Mouse (Mus musculus): Measurements from ENCODE around the gene Jakmip3. TPM values are rescaled to one million over a fixed set of nuclear protein-coding genes. Genes with fewer than 3 reads are reported as not detected.

Jakmip3 gene
- polyA plus RNA-seq, 1 experiment from 2014 or later: 0.09 TPM

GRCm38 (mm10) chr7:138947741-138948140 is 7.2 kb downstream of the Jakmip3 start:
- H3K9me3 ChIP-seq (replicated peaks): no peaks in the 10 kb centered on the region
- no peak overlapping the region for H3K4me2 ChIP-seq
- H3K9ac ChIP-seq: no peak overlapping the region
- H3K27me3 ChIP-seq (replicated peaks): peaks cover 21% of the 10 kb centered on the region
- H3K36me3 ChIP-seq: no peaks in the 10 kb centered on the region
- H3K4me3 ChIP-seq: no peak overlapping the region
- H3K27ac ChIP-seq (ENCODE audit: poor library complexity, severe bottlenecking): no peak overlapping the region
- no peak for ATAC-seq (ENCODE audit: insufficient number of reproducible peaks, low FRiP score)
- 77% methylated on average over 8 of the region's 8 CpGs for WGBS
- peaks cover 5% of the 10 kb centered on the region; the same call in 1 of the 2 replicates for H3K4me1 ChIP-seq (replicated peaks)

GRCm38 (mm10) chr7:138948309-138948708 is 7.8 kb downstream of the Jakmip3 start:
- no peak for ATAC-seq (ENCODE audit: insufficient number of reproducible peaks, low FRiP score)
- H3K9me3 ChIP-seq (replicated peaks): no peaks in the 10 kb centered on the region
- no peak overlapping the region for H3K9ac ChIP-seq
- H3K27me3 ChIP-seq (replicated peaks): peaks cover 15% of the 10 kb centered on the region
- H3K4me1 ChIP-seq (replicated peaks): peaks cover 5% of the 10 kb centered on the region; the same call in 1 of the 2 replicates
- H3K27ac ChIP-seq (ENCODE audit: poor library complexity, severe bottlenecking): no peak overlapping the region
- no peaks in the 10 kb centered on the region for H3K36me3 ChIP-seq
- 73% methylated on average over 8 of the region's 8 CpGs for WGBS
- H3K4me3 ChIP-seq: no peak overlapping the region
- H3K4me2 ChIP-seq: no peak overlapping the region

- no peak for ATAC-seq (ENCODE audit: insufficient number of reproducible peaks, low FRiP score)
- 76% methylated on average over 7 of the region's 7 CpGs for WGBS
These were observed 15.3 kb downstream of the Jakmip3 start for GRCm38 (mm10) chr7:138955787-138956186.

GRCm38 (mm10) chr7:138957106-138957505 is 16.6 kb downstream of the Jakmip3 start:
- WGBS: 58% methylated on average over 6 of the region's 6 CpGs
- H3K4me1 ChIP-seq (replicated peaks): no peaks in the 10 kb centered on the region
- H3K9ac ChIP-seq: no peak overlapping the region
- H3K4me2 ChIP-seq: no peak overlapping the region
- no peak for ATAC-seq (ENCODE audit: insufficient number of reproducible peaks, low FRiP score)
- no peak overlapping the region for H3K27ac ChIP-seq (ENCODE audit: poor library complexity, severe bottlenecking)
- H3K27me3 ChIP-seq (replicated peaks): 0 out of 2 replicates have a peak, but pooled peaks cover 7% of the 10 kb centered on the region
- no peaks in the 10 kb centered on the region for H3K9me3 ChIP-seq (replicated peaks)
- H3K4me3 ChIP-seq: no peak overlapping the region
- H3K36me3 ChIP-seq: no peaks in the 10 kb centered on the region

More at GRCm38 (mm10) chr7:138955787-138956186, 15.3 kb downstream of the Jakmip3 start:
- no peak overlapping the region for H3K4me3 ChIP-seq
- H3K36me3 ChIP-seq: no peaks in the 10 kb centered on the region
- no peaks in the 10 kb centered on the region for H3K9me3 ChIP-seq (replicated peaks)
- H3K27ac ChIP-seq (ENCODE audit: poor library complexity, severe bottlenecking): no peak overlapping the region
- H3K27me3 ChIP-seq (replicated peaks): 0 out of 2 replicates have a peak, but pooled peaks cover 7% of the 10 kb centered on the region
- H3K4me1 ChIP-seq (replicated peaks): no peaks in the 10 kb centered on the region
- H3K4me2 ChIP-seq: no peak overlapping the region
- no peak overlapping the region for H3K9ac ChIP-seq

- Histone ChIP-seq H3K9me3 (replicated peaks) (no peaks in the 10 kb centered on the region), H3K4me3 (no peak overlapping the region), H3K27me3 (replicated peaks) (0 out of 2 replicates have a peak, but pooled peaks cover 3% of the 10 kb centered on the region), H3K4me2 (no peak overlapping the region), H3K36me3 (no peaks in the 10 kb centered on the region), H3K27ac (ENCODE audit: poor library complexity, severe bottlenecking) (no peak overlapping the region), H3K4me1 (replicated peaks) (no peaks in the 10 kb centered on the region), H3K9ac (no peak overlapping the region)
- no peak for ATAC-seq (ENCODE audit: insufficient number of reproducible peaks, low FRiP score)
- WGBS: 70% methylated on average over 5 of the region's 5 CpGs
These were observed 19.2 kb downstream of the Jakmip3 start for GRCm38 (mm10) chr7:138959747-138960146.

GRCm38 (mm10) chr7:138963756-138964155 is 23.2 kb downstream of the Jakmip3 start:
- Histone ChIP-seq H3K4me1 (replicated peaks) (no peaks in the 10 kb centered on the region), H3K9ac (no peak overlapping the region), H3K36me3 (no peaks in the 10 kb centered on the region), H3K27me3 (replicated peaks) (no peaks in the 10 kb centered on the region), H3K4me2 (no peak overlapping the region), H3K9me3 (replicated peaks) (no peaks in the 10 kb centered on the region), H3K4me3 (no peak overlapping the region), H3K27ac (ENCODE audit: poor library complexity, severe bottlenecking) (no peak overlapping the region)
- no peak for ATAC-seq (ENCODE audit: insufficient number of reproducible peaks, low FRiP score)
- 84% methylated on average over 5 of the region's 5 CpGs for WGBS

- no peaks in the 10 kb centered on the region for H3K36me3 ChIP-seq
- H3K4me2 ChIP-seq: no peak overlapping the region
- H3K4me1 ChIP-seq (replicated peaks): no peaks in the 10 kb centered on the region
- H3K9ac ChIP-seq: no peak overlapping the region
- no peaks in the 10 kb centered on the region for H3K9me3 ChIP-seq (replicated peaks)
- no peaks in the 10 kb centered on the region for H3K27me3 ChIP-seq (replicated peaks)
- H3K4me3 ChIP-seq: no peak overlapping the region
- 61% methylated on average over 13 of the region's 13 CpGs for WGBS
- no peak overlapping the region for H3K27ac ChIP-seq (ENCODE audit: poor library complexity, severe bottlenecking)
- no peak for ATAC-seq (ENCODE audit: insufficient number of reproducible peaks, low FRiP score)
These were observed 27.6 kb downstream of the Jakmip3 start for GRCm38 (mm10) chr7:138968010-138968620.

GRCm38 (mm10) chr7:138977510-138977909 is 37.0 kb downstream of the Jakmip3 start:
- no peaks in the 10 kb centered on the region for H3K9me3 ChIP-seq (replicated peaks)
- no peak overlapping the region for H3K27ac ChIP-seq (ENCODE audit: poor library complexity, severe bottlenecking)
- H3K9ac ChIP-seq: no peak overlapping the region
- 85% methylated on average over 7 of the region's 7 CpGs for WGBS
- no peaks in the 10 kb centered on the region for H3K4me1 ChIP-seq (replicated peaks)
- no peaks in the 10 kb centered on the region for H3K36me3 ChIP-seq
- no peak overlapping the region for H3K4me3 ChIP-seq
- H3K4me2 ChIP-seq: no peak overlapping the region
- peaks cover 2% of the 10 kb centered on the region; the same call in 1 of the 2 replicates for H3K27me3 ChIP-seq (replicated peaks)
- no peak for ATAC-seq (ENCODE audit: insufficient number of reproducible peaks, low FRiP score)

GRCm38 (mm10) chr7:138984576-138984975 is 44.0 kb downstream of the Jakmip3 start:
- Histone ChIP-seq H3K4me2 (no peak overlapping the region), H3K36me3 (no peaks in the 10 kb centered on the region), H3K27ac (ENCODE audit: poor library complexity, severe bottlenecking) (no peak overlapping the region), H3K27me3 (replicated peaks) (0 out of 2 replicates have a peak, but pooled peaks cover 6% of the 10 kb centered on the region), H3K4me3 (no peak overlapping the region), H3K4me1 (replicated peaks) (no peaks in the 10 kb centered on the region), H3K9me3 (replicated peaks) (no peaks in the 10 kb centered on the region), H3K9ac (no peak overlapping the region)
- WGBS: 80% methylated on average over 6 of the region's 6 CpGs
- no peak for ATAC-seq (ENCODE audit: insufficient number of reproducible peaks, low FRiP score)

GRCm38 (mm10) chr7:138989156-138989555 is 48.6 kb downstream of the Jakmip3 start:
- H3K4me3 ChIP-seq: no peak overlapping the region
- H3K36me3 ChIP-seq: no peaks in the 10 kb centered on the region
- WGBS: 78% methylated on average over 9 of the region's 9 CpGs
- no peaks in the 10 kb centered on the region; the same call in 1 of the 2 replicates for H3K9me3 ChIP-seq (replicated peaks)
- no peak overlapping the region for H3K9ac ChIP-seq
- no peak overlapping the region for H3K4me2 ChIP-seq
- no peaks in the 10 kb centered on the region for H3K4me1 ChIP-seq (replicated peaks)
- no peak overlapping the region for H3K27ac ChIP-seq (ENCODE audit: poor library complexity, severe bottlenecking)
- 0 out of 2 replicates have a peak, but pooled peaks cover 4% of the 10 kb centered on the region for H3K27me3 ChIP-seq (replicated peaks)
- ATAC-seq (ENCODE audit: insufficient number of reproducible peaks, low FRiP score): no peak

- Histone ChIP-seq H3K4me2 (no peak overlapping the region), H3K4me1 (replicated peaks) (peaks cover 16% of the 10 kb centered on the region)
- WGBS: 82% methylated on average over 9 of the region's 9 CpGs
These were observed 62.2 kb downstream of the Jakmip3 start for GRCm38 (mm10) chr7:139002692-139003091.

GRCm38 (mm10) chr7:139003250-139003649 is 62.7 kb downstream of the Jakmip3 start:
- Histone ChIP-seq H3K9ac (no peak overlapping the region), H3K4me3 (no peak overlapping the region), H3K27ac (ENCODE audit: poor library complexity, severe bottlenecking) (no peak overlapping the region), H3K36me3 (no peaks in the 10 kb centered on the region), H3K4me1 (replicated peaks) (peaks cover 16% of the 10 kb centered on the region), H3K9me3 (replicated peaks) (no peaks in the 10 kb centered on the region), H3K4me2 (no peak overlapping the region), H3K27me3 (replicated peaks) (peaks cover 7% of the 10 kb centered on the region; the same call in 1 of the 2 replicates)
- WGBS: 59% methylated on average over 9 of the region's 9 CpGs
- ATAC-seq (ENCODE audit: insufficient number of reproducible peaks, low FRiP score): no peak

More at GRCm38 (mm10) chr7:139002692-139003091, 62.2 kb downstream of the Jakmip3 start:
- no peak overlapping the region for H3K27ac ChIP-seq (ENCODE audit: poor library complexity, severe bottlenecking)
- no peak overlapping the region for H3K4me3 ChIP-seq
- H3K9ac ChIP-seq: no peak overlapping the region
- no peaks in the 10 kb centered on the region for H3K36me3 ChIP-seq
- H3K9me3 ChIP-seq (replicated peaks): no peaks in the 10 kb centered on the region
- ATAC-seq (ENCODE audit: insufficient number of reproducible peaks, low FRiP score): no peak
- H3K27me3 ChIP-seq (replicated peaks): 0 out of 2 replicates have a peak, but pooled peaks cover 1% of the 10 kb centered on the region
